Mouse (Mus musculus): ENCODE measurements around the gene Fam13a.

The Fam13a gene

DNA sequence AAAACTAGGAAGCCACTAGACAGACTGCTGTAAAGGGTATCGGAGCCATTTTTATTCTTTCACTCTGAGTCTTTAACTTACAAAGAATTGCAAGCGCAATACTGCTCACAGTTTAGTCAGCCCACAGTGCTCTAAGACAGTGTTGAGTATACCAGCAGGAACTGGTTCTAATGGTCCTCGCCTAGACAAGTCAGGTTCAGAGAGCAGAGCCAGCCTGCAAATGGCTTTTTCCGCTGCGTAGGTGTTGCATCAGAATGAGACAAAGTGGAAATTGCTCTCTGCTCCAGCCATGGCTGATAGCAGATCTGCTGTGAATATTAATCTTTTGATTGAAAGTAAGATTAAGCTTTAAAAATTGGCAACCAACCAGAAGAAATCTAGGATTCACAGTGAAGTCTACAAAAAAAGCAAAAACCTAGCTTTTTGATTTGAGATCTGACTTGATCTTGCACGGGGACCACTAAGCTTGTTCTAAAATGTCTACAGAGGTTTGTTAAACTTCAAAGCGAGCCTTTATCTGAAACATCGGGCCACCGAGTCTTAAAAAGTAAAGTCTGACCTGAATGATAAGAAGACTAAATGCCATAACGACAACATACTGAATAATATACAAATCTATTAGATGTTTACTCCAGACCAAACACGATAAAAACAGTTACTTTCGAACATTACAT, 91.7 kb downstream of the Fam13a start:
- DNase-seq: no peak

DNA sequence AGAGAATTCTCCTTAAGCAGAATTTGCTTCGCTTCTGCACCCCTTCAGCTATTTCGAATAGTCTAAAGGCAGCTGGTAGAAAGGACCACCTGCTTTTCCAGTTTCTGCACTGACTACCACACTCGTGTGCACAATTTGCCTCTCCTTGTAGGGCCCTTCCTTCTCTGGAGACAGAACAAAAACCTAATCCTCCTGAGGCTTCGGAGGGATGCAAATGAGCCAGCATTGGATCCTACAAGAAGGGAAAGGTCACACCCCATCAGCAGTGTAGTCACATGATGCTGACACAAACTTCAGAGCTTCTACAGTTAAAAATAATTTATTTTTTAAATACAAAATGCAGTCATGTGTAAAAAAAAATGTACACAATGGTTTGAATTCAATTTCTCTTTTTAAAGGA, 93.2 kb downstream of the Fam13a start:
- no peak for DNase-seq

DNA sequence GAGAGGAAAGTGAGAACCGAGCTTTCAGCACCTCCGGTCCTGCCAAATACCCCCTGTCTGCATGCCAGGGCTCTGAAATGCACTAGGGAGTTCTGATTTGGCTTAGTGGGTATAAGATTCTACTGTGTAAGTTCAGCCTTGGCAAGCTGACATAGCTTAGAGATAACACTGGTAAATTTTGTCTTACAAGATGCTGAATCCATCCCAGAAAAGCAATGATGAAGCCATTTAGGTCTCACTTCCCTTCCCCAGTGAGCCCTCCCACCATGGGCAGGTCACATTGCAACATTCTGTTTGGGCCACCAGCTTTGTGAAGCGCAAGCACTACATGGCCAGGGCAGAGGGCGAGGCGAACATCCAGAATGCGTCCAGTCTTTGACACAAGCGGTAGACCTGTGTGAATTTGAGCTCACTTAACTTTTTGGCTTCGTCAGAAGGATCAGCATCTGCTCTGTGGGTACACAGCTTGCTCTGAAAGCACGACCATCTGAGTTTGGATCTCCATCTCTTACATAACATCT, 94.4 kb downstream of the Fam13a start:
- peak; percentile 22 for DNase-seq

GRCm38 (mm10) chr6:58927881-58928280, 96.5 kb downstream of the Fam13a start:
- DNase-seq: no peak

DNA sequence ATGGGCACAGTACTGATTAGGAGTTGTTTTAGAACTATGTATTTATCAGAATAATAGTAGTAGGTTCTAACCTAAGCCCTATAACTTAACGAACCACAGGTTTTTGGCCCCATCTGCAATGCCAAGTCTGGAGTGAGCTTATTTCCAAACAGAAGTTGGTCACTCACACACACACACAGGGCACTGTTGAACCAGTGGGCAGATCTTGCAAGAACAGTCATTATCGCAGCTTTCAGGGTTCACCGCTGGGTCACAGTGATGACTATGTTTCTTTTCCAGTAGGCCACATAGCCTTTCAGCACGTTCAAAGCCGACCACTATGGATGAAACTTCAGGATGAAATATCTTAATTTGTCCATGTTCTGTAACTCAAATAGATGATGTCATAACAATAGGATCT, 101.8 kb downstream of the Fam13a start:
- no peak for DNase-seq

DNA sequence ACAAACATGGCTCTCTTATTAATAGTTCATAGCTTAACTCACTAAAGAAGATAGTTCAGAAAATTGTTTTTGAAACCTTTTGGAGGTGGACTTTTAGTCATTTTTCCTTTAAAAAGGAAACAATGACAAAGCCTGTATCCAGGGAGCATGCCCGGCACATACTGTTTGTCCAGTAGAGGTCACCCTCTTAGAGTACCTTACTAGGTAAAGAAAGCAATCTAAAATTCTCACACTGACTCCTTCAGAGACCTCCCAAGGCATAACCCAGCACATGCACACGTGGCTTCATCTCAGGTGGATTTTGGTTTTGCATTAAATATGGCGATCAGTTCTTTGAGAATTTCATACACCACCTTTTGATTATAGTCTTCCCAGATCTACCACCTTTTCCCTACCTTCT, 102.7 kb downstream of the Fam13a start:
- peak; percentile 35 for DNase-seq

- DNase-seq: no peak
Measured at GRCm38 (mm10) chr6:58920735-58921134, 103.6 kb downstream of the Fam13a start.

- DNase-seq: no peak
Measured at GRCm38 (mm10) chr6:58916498-58916897, 107.9 kb downstream of the Fam13a start.

- no peak for DNase-seq
Measured at GRCm38 (mm10) chr6:58913971-58914370, 110.4 kb downstream of the Fam13a start.

- DNase-seq: peak; percentile 33
Measured at GRCm38 (mm10) chr6:58913551-58913950, 110.8 kb downstream of the Fam13a start.

GRCm38 (mm10) chr6:58912842-58913241, 111.5 kb downstream of the Fam13a start:
- no peak for DNase-seq

GRCm38 (mm10) chr6:58907791-58908190, 116.6 kb downstream of the Fam13a start:
- DNase-seq: no peak

GRCm38 (mm10) chr6:58907336-58907735, 117.0 kb downstream of the Fam13a start:
- no peak for DNase-seq

DNA sequence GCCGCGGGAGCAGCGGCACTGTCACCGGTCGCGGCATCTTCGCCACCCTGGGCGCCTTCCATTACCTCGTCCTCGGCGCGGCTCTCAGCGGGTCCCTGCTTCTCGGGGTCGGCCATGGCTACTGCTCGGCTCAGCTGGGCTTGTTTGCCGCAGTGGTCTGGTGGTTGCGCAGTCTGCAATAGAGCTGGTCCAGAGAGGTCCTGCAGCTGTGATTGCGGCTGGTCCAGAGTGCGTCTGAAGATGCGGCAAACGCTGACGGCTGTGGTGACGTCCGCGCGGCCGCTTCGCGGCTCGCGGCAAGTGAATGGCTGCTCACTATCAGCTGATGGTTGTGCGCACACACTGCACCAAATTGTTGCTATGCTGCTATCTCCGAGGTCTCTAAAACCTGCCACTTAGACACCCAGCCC, 117.5 kb downstream of the Fam13a start, which contains the start of gene Nap1l5:
Gene Nap1l5 (minus strand): TSS at position 225 of the 410 bp plus-strand sequence.
- peak; percentile 42 for DNase-seq

DNA sequence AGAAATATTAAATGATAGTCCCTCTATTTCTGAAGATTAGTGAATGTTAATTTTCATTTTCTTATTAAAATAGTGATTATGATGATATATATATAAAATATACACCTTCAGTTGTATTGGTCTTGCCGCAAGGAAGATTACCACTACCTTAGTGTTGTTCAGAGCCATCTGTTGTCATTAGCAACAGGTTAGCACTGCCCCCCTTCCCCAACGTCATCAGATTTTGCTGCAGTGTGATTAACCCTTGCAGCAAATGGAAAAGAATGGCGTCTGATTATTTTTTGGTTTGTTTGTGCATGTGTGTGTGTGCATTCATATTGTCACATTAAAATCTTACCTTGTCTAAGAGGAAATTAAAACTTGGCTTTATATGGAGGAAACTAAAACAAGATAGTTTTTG, 119.8 kb downstream of the Fam13a start:
- DNase-seq: no peak

- DNase-seq: no peak
Measured at GRCm38 (mm10) chr6:58903171-58903570, 121.2 kb downstream of the Fam13a start.

DNA sequence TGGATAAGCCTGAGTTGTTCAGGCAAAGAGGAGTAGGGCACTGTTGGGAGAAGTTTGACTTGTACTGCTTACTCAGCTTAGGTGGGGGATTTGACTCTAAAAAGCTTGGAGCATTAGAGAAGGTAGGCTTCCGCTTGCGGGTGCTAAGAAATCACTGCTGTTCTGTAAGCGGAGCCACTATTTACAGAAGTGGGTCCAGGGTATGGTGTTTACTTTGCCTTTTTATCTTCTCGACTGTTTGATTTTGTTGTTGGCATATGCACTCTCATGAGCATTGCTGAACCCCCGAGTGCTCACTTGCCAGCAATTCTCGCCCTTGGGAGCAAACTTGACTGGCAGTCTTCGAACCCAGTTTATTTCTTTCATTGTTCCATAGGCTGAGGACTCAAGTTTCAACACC, 123.8 kb downstream of the Fam13a start:
- no peak for DNase-seq

- DNase-seq: no peak
Measured at GRCm38 (mm10) chr6:58899076-58899475, 125.3 kb downstream of the Fam13a start.

- DNase-seq: no peak
Measured at GRCm38 (mm10) chr6:58896648-58897047, 127.7 kb downstream of the Fam13a start.

GRCm38 (mm10) chr6:58894994-58895393, 129.4 kb downstream of the Fam13a start:
- DNase-seq: no peak

DNA sequence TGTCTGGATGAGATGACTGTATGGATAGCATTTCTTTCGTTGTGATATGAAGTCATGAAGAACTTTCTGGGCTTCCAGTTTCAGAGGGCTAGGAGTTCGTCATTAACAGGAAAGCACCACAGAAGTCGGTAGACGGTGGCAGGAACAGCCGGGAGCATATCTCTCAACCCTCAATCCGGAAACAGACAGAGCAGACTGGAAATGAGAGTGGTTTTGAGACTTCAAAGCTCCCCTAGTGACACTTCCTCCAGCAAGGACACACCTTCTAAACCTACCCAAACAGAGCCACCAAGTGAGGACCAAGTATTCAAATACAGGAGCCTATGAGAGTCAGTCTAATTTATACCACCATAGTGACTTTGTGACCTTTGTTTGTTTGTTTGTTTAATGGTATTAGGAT, 131.0 kb downstream of the Fam13a start:
- no peak for DNase-seq

DNA sequence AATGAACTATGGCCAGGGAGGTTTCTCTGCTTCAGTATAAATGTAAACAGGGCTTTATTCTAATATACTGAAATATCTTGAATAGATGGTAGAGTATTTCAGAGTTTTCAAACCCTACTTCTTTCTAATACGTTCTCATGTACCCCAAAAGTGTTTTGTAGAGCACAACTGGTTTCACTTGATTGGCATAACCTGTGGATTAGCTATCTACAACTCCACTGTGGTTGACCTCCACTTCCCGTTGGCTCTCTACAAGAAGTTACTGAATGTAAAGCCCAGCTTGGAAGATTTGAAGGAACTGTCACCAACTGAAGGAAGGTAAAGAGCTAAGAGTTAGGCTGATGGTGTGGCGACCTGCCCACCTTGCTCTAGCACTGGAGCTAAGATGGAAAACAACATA, 134.4 kb downstream of the Fam13a start:
- no peak for DNase-seq

DNA sequence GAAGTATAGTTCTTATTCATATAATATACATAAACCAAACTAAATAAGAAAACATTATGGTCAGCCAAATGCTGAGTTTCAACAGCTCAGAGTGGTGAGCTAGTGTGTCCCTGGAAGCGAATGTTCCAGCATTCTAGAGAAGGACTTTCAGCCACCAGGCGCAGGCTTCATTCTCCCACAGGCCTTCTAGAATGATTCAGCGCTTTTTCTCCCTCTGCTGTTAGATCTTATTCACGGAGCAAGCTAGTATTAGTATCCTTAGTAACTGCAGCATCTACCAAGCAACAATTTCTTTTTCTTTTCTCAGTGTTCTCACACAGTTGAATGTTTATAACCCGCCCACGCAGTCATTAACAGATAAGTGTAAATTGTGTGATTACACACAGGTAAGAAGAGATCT, 142.1 kb downstream of the Fam13a start:
- no peak for DNase-seq

Data from kidney, postnatal 10 days (tissue).